Mouse (Mus musculus) adrenal gland, postnatal 0 days (tissue): ENCODE results near the gene Ott. TPM values are rescaled to one million over a fixed set of nuclear protein-coding genes. Genes with fewer than 3 reads are reported as not detected.

Experiments
- polyA plus RNA-seq: library from polyadenylated mRNA; unstranded; fragments of >200 nt; fragmentation: Nextera tagmentation; extraction: Ambion mirVana; gene quantifications from 2 replicates; pipeline ENCODE4 v1.2.1, GENCODE M21; 2015

Ott gene
- not detected in 2 replicates for polyA plus RNA-seq

DNA sequence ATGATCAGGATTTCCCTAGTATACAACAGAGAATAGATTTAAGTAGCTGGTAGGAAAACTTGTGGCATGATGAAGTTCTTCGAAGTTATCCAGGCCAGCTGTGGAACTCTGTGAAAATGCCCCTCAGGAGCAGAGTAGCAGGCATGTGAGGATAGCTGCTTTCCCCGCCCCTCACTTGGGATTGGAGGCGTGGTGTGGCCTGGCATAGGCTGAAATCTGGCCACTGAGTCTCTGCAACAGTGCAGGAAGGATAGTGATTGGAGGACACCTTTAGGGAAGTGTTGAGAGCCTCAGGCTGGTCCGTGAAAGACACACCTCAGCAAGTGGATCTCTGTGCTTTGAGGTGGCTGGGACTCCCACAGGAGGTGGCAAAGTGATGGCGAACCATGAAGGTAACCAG lies at the start of gene Ott:
Gene Ott, plus strand, starts transcription at position 301 of the 400 bp plus-strand sequence.

Other genes starting within 250 kb of the Ott start
- not detected in 2 replicates for gene Luzp4, start 216.6 kb upstream of the Ott start, polyA plus RNA-seq
- not detected in 2 replicates for gene Gm15093, start 198.1 kb downstream of the Ott start, polyA plus RNA-seq